Mouse (Mus musculus) right cerebral cortex, adult 2 months (tissue): ENCODE measurements around the gene Sh3tc1.

Source experiments
- DNase-seq, 2 experiments: peaks; one replicate each; pipeline ENCODE4 v3.0.0; 2021 to 2022; ENCODE audit warnings: low spot score in 2 of 2

The Sh3tc1 gene

GRCm38 (mm10) chr5:35686336-35686735, 53.5 kb downstream of the Sh3tc1 start:
- no peak for DNase-seq

- no peak for DNase-seq
These were observed 54.7 kb downstream of the Sh3tc1 start for GRCm38 (mm10) chr5:35685079-35685478.

- peak in 1 of 2 experiments; percentile 16 for DNase-seq
These were observed 58.8 kb downstream of the Sh3tc1 start for GRCm38 (mm10) chr5:35680958-35681357.

- peak in 1 of 2 experiments; percentile 12 for DNase-seq
These were observed 60.3 kb downstream of the Sh3tc1 start, which contains the start of gene Htra3 for GRCm38 (mm10) chr5:35679256-35680155. Htra3 (minus strand) TSS chr5:35679782.

- DNase-seq: no peak
These were observed 62.8 kb downstream of the Sh3tc1 start for GRCm38 (mm10) chr5:35676964-35677363.

- no peak for DNase-seq
These were observed 65.7 kb downstream of the Sh3tc1 start for GRCm38 (mm10) chr5:35674081-35674555.

- peak; percentile 13 to 44 for DNase-seq
These were observed 66.7 kb downstream of the Sh3tc1 start for GRCm38 (mm10) chr5:35673086-35673485.

GRCm38 (mm10) chr5:35672581-35672980, 67.2 kb downstream of the Sh3tc1 start:
- no peak for DNase-seq

GRCm38 (mm10) chr5:35671474-35671891, 68.3 kb downstream of the Sh3tc1 start:
- peak; percentile 31 to 45 for DNase-seq

- DNase-seq: peak in 1 of 2 experiments; percentile 27
These were observed 69.4 kb downstream of the Sh3tc1 start for GRCm38 (mm10) chr5:35670412-35670801.

- DNase-seq: no peak
These were observed 69.9 kb downstream of the Sh3tc1 start for GRCm38 (mm10) chr5:35669747-35670411.

GRCm38 (mm10) chr5:35666152-35666551, 73.6 kb downstream of the Sh3tc1 start:
- DNase-seq: no peak

- no peak for DNase-seq
These were observed 77.7 kb downstream of the Sh3tc1 start for GRCm38 (mm10) chr5:35662021-35662545.

- no peak for DNase-seq
These were observed 78.6 kb downstream of the Sh3tc1 start for GRCm38 (mm10) chr5:35661210-35661609.

GRCm38 (mm10) chr5:35659503-35659902, 80.3 kb downstream of the Sh3tc1 start:
- DNase-seq: no peak

GRCm38 (mm10) chr5:35655753-35656485, 83.9 kb downstream of the Sh3tc1 start:
- DNase-seq: no peak

- DNase-seq: no peak
These were observed 85.9 kb downstream of the Sh3tc1 start for GRCm38 (mm10) chr5:35653743-35654395.

GRCm38 (mm10) chr5:35652872-35653271, 86.9 kb downstream of the Sh3tc1 start:
- DNase-seq: no peak

GRCm38 (mm10) chr5:35652319-35652718, 87.5 kb downstream of the Sh3tc1 start:
- DNase-seq: no peak

- no peak for DNase-seq
These were observed 91.6 kb downstream of the Sh3tc1 start for GRCm38 (mm10) chr5:35648230-35648629.

GRCm38 (mm10) chr5:35647562-35647961, 92.2 kb downstream of the Sh3tc1 start:
- DNase-seq: no peak
